Mouse (Mus musculus) hindbrain, embryonic 16.5 days (tissue): ENCODE measurements around the gene Slc5a3. TPM values are rescaled to one million over a fixed set of nuclear protein-coding genes. Genes with fewer than 3 reads are reported as not detected.

Experiments
- ATAC-seq: fragments of 200-750 bp; cut with Nextera tagmentation; 2 replicates; pipeline ENCODE4 v1.8.0; 2017; ENCODE audit warnings: moderate TSS enrichment, moderate library complexity
- H3K27ac ChIP-seq: fragments of 300-500 bp; sonication (generic); 2 replicates; pipeline ENCODE4 v1.5.1; 2014; ENCODE audit warnings: low read depth, mild to moderate bottlenecking, control low read depth, low read length, moderate library complexity
- H3K27me3 ChIP-seq: fragments of 300-500 bp; sonication (generic); replicated peaks from 2 replicates; pipeline ENCODE4 v1.6.1; 2014; ENCODE audit warnings: low read length; ENCODE audit not compliant: control insufficient read depth, insufficient read depth
- H3K36me3 ChIP-seq: fragments of 300-500 bp; sonication (generic); 2 replicates; pipeline ENCODE4 v1.6.1; 2014; ENCODE audit warnings: mild to moderate bottlenecking, low read length, moderate library complexity, mixed read lengths; ENCODE audit not compliant: control insufficient read depth, insufficient read depth
- H3K4me1 ChIP-seq: fragments of 300-500 bp; sonication (generic); 2 replicates; pipeline ENCODE4 v1.6.1; 2014; ENCODE audit warnings: low read depth, low read length; ENCODE audit not compliant: control insufficient read depth, insufficient read depth
- H3K4me2 ChIP-seq: fragments of 300-500 bp; sonication (generic); 2 replicates; pipeline ENCODE4 v1.6.1; 2014; ENCODE audit warnings: mild to moderate bottlenecking, low read length, control low read depth, moderate library complexity
- H3K4me3 ChIP-seq: fragments of 300-500 bp; sonication (generic); 2 replicates; pipeline ENCODE4 v1.5.1; 2014; ENCODE audit warnings: mild to moderate bottlenecking, low read length, control low read depth, moderate library complexity
- H3K9ac ChIP-seq: fragments of 300-500 bp; sonication (generic); 2 replicates; pipeline ENCODE4 v1.6.1; 2014; ENCODE audit warnings: low read depth, mild to moderate bottlenecking, control low read depth, low read length, moderate library complexity
- H3K9me3 ChIP-seq: fragments of 300-500 bp; sonication (generic); 2 replicates; pipeline ENCODE4 v1.6.1; 2014; ENCODE audit warnings: mild to moderate bottlenecking, low read length, moderate library complexity; ENCODE audit not compliant: control insufficient read depth
- WGBS: fragments of 180-500 bp; shearing (Covaris S2); extraction: QIAGEN DNeasy Blood & Tissue Kit; methylation state at CpG from one replicate; pipeline ENCODE4 v1.1.7; 2014; 5-methylcytosine and 5-hydroxymethylcytosine counted together
- polyA plus RNA-seq: library from polyadenylated mRNA; unstranded; fragments of >200 nt; fragmentation: Nextera tagmentation; extraction: Ambion mirVana; gene quantifications from 2 replicates; pipeline ENCODE4 v1.2.1, GENCODE M21; 2015

The Slc5a3 gene
- polyA plus RNA-seq, 1 experiment from 2014 or later: 14.4 TPM

DNA sequence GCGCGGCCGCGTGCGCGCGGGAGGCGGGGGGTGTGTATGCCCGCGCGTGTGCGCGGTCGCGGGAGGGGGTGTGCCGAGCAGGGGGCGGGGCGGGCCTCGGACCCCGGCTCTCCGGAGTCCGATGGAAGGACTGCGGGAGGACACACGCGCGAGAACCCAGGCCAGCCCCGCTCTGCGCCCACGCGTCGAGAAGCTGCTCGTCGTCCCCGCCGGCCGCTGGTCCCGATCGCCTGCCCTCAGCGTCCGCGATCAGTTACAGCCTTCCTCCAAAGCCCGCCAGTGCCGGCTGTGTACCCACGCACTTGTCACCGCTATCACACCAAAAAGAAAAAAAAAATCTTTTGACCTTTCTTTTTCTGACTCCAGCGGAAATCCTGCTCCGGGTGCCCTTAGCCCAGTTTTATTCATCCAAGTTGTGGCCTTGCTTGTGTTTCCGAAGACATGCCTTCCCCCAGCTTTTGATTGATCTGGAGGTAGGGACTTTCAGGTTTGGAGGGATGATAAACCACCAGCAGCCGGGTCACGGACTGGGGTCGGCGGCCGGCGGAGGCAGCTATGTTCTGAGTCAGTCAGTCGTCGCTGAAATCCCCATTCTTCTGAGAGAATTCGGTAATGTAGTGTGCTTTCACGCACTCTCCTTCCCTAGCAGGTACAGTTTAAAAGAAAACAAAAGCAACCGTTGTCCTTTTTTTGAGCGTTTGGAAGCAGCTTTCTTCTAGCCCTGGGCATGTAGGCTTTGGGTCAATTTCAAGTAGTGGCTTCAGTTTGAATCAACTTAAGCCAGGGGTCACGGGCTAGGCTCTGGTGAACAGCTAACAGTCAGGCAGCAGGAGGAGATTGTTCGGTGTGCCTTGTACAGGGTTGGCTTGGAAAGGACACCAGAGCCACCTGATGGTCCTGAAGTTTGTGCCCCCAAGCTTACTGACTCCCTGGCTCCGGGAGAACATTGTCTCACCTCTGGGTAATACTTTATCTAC lies 810 bp downstream of the Slc5a3 start:
- 2% methylated on average over 46 of the region's 63 CpGs for WGBS
- H3K27ac ChIP-seq: peak overlapping the region; percentile 95
- ATAC-seq: peak; percentile 10
- no peaks in the 10 kb centered on the region for H3K27me3 ChIP-seq
- H3K36me3 ChIP-seq: peaks cover 8% of the 10 kb centered on the region
- peak overlapping the region; percentile 89 for H3K4me2 ChIP-seq
- H3K9me3 ChIP-seq: no peaks in the 10 kb centered on the region
- H3K4me1 ChIP-seq: peaks cover 29% of the 10 kb centered on the region
- H3K4me3 ChIP-seq: peak overlapping the region; percentile 98
- H3K9ac ChIP-seq: peak overlapping the region; percentile 94

GRCm38 (mm10) chr16:92060213-92060612 lies 2.1 kb downstream of the Slc5a3 start:
- Histone ChIP-seq H3K4me2 (peak overlapping the region; percentile 89), H3K36me3 (peaks cover 8% of the 10 kb centered on the region), H3K9me3 (no peaks in the 10 kb centered on the region), H3K27ac (no peak overlapping the region), H3K4me3 (peak overlapping the region; percentile 98), H3K27me3 (no peaks in the 10 kb centered on the region), H3K9ac (no peak overlapping the region; the same call in 1 of the 2 replicates), H3K4me1 (peaks cover 29% of the 10 kb centered on the region)
- 40% methylated on average over 3 of the region's 3 CpGs for WGBS
- ATAC-seq: no peak

DNA sequence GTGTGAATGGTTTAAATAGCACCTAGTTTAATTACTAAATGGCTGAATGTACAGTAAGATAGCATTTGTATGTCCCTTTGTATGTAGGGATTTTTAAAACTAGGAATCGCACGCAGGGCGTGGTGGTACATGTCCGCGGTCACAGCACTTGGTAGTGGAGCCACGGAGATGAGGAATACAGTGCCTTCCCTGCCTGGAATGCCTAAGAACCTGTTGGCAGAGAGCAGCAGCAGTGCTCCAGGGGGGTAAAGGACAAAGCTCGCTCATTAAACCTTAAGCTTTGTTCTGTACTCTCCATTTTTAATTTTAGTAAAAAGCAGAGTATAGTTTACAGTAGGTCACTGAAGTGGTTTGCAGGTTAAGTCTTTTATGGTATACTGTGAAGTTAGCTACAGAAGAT lies 3.5 kb downstream of the Slc5a3 start:
- Histone ChIP-seq H3K4me2 (no peak overlapping the region), H3K27ac (no peak overlapping the region), H3K36me3 (peaks cover 8% of the 10 kb centered on the region), H3K27me3 (no peaks in the 10 kb centered on the region), H3K4me1 (peaks cover 29% of the 10 kb centered on the region), H3K9me3 (no peaks in the 10 kb centered on the region), H3K4me3 (no peak overlapping the region), H3K9ac (no peak overlapping the region)
- 93% methylated on average over 7 of the region's 7 CpGs for WGBS
- no peak for ATAC-seq

DNA sequence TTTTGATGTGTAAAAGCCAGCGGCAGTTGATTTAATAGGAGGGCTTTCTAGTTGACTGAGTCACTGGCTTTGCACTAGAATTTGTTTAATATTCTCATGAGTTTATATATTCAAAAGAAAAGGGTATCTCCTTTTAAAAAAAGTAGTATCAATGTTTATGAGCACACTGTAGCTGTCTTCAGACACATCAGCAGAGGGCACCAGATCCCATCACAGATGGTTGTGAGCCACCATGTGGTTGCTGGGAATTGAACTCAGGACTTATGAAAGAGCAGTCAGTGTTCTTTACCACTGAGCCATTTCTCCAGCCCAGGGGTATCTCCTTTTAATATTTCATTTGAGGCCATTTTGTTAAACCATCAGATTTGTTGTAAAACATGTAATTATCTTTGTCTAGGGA lies 4.7 kb downstream of the Slc5a3 start:
- H3K9ac ChIP-seq: no peak overlapping the region
- 97% methylated on average over 1 of the region's 1 CpGs for WGBS
- H3K4me2 ChIP-seq: no peak overlapping the region
- H3K27ac ChIP-seq: no peak overlapping the region
- H3K36me3 ChIP-seq: peaks cover 8% of the 10 kb centered on the region
- no peak overlapping the region for H3K4me3 ChIP-seq
- no peak for ATAC-seq
- no peaks in the 10 kb centered on the region for H3K9me3 ChIP-seq
- no peaks in the 10 kb centered on the region for H3K27me3 ChIP-seq
- H3K4me1 ChIP-seq: peaks cover 24% of the 10 kb centered on the region

DNA sequence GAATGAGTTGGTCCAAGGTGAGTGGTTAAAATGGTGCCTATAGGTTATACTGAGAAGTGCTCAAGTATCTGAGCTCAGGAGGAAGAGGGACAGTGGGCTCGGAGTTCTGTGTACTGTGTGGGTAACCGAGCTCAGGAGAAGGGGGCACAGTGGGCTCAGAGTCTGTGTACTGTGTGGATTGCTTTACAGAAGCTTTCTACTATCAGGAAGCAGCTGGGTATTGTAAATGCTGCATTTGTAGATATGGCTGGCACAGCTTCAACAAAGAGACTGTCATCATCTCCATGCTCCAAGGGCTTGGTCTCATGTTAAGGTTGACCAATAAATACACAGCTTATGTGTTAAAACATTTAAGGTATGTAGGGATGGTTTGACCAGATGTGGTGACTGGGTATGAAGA lies 6.7 kb downstream of the Slc5a3 start:
- no peaks in the 10 kb centered on the region for H3K27me3 ChIP-seq
- WGBS: 95% methylated on average over 2 of the region's 2 CpGs
- H3K36me3 ChIP-seq: peaks cover 12% of the 10 kb centered on the region
- H3K9me3 ChIP-seq: no peaks in the 10 kb centered on the region
- no peak overlapping the region for H3K27ac ChIP-seq
- H3K4me3 ChIP-seq: no peak overlapping the region
- no peak for ATAC-seq
- peaks cover 17% of the 10 kb centered on the region for H3K4me1 ChIP-seq
- no peak overlapping the region for H3K4me2 ChIP-seq
- no peak overlapping the region for H3K9ac ChIP-seq

- ATAC-seq: no peak
- Histone ChIP-seq H3K36me3 (peaks cover 7% of the 10 kb centered on the region; the same call in 1 of the 2 replicates), H3K27ac (no peak overlapping the region), H3K4me1 (no peaks in the 10 kb centered on the region), H3K9me3 (no peaks in the 10 kb centered on the region), H3K4me2 (no peak overlapping the region), H3K27me3 (no peaks in the 10 kb centered on the region), H3K9ac (no peak overlapping the region), H3K4me3 (no peak overlapping the region)
- 88% methylated on average over 8 of the region's 8 CpGs for WGBS
Observed at GRCm38 (mm10) chr16:92070338-92070737, 12.2 kb downstream of the Slc5a3 start.

DNA sequence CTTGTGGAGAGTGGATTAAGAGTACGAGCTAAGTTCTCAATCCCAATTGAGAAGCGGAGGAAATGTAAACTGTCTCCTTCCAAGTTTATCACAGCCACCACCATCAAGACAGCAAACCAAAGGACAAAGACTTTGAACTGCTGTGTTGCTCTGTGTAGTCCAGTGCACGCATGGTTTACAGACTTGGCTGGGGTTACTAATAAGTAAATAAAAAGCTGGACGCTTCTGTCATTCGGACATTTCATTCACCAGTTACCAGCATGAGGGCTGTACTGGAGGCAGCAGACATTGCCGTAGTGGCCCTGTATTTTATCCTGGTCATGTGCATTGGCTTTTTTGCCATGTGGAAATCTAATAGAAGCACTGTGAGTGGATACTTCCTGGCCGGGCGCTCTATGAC lies 18.7 kb downstream of the Slc5a3 start:
- Histone ChIP-seq H3K4me3 (no peak overlapping the region), H3K4me1 (no peaks in the 10 kb centered on the region), H3K4me2 (no peak overlapping the region), H3K27ac (no peak overlapping the region), H3K27me3 (no peaks in the 10 kb centered on the region), H3K9me3 (no peaks in the 10 kb centered on the region), H3K36me3 (peaks cover 18% of the 10 kb centered on the region), H3K9ac (no peak overlapping the region)
- 92% methylated on average over 8 of the region's 8 CpGs for WGBS
- ATAC-seq: no peak

DNA sequence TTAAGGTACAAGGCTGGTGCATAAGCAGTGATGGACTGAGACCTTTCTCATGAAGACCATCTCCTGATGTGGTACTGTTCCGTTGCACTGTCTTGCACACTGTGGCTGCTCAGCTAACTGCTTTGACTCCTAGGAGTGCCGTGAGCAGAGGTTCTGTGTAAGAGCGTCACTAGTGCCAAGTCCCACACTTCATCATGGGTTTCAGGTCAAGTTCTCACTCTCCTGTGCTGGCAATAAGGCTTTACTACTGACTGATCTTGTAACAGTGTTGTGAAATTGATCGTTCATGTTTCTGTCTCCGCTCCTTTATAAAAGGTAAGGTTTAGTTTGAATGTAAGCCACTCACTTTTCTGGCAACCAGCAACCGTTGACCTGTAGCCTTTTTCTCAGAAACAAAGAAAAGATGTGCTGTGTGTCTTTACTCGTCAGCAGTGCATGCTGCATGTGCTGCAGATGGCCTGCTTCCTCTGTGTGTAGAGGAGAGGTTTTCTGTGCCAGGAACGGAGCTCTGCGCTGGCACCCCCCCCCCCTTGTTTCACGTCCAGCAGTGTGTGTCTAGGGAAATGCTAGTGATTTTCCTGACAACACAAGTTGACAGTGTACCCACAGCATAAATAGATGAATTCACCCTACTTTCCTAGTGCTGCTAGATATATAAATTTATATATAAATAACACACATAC lies 25.8 kb downstream of the Slc5a3 start:
- WGBS: 59% methylated on average over 10 of the region's 10 CpGs
- Histone ChIP-seq H3K9me3 (no peaks in the 10 kb centered on the region), H3K27me3 (no peaks in the 10 kb centered on the region), H3K9ac (no peak overlapping the region), H3K36me3 (0 out of 2 replicates have a peak, but pooled peaks cover 2% of the 10 kb centered on the region), H3K4me3 (no peak overlapping the region), H3K27ac (no peak overlapping the region), H3K4me2 (no peak overlapping the region), H3K4me1 (no peaks in the 10 kb centered on the region)
- no peak for ATAC-seq

- Histone ChIP-seq H3K9ac (no peak overlapping the region), H3K27ac (no peak overlapping the region), H3K9me3 (no peaks in the 10 kb centered on the region), H3K4me3 (no peak overlapping the region), H3K27me3 (no peaks in the 10 kb centered on the region), H3K4me1 (no peaks in the 10 kb centered on the region), H3K36me3 (no peaks in the 10 kb centered on the region), H3K4me2 (no peak overlapping the region)
- ATAC-seq: no peak
- WGBS: 49% methylated on average over 3 of the region's 3 CpGs
Observed at GRCm38 (mm10) chr16:92089225-92089624, 31.1 kb downstream of the Slc5a3 start.
